Mouse (Mus musculus) heart, embryonic 12.5 days (tissue): ENCODE data around the gene Tmem131l. TPM values are rescaled to one million over a fixed set of nuclear protein-coding genes. Genes with fewer than 3 reads are reported as not detected.
A peak's percentile ranks its signal among the peaks of the same experiment; 100 is the strongest.
"Not testable (repeated sequence)": the region's sequence is repeated elsewhere in the genome, so short reads cannot be mapped to it uniquely, and the experiment has no call there.

Experiments
- ATAC-seq: fragments of 200-750 bp; cut with Nextera tagmentation; 2 replicates; pipeline ENCODE4 v1.8.0; 2017; ENCODE audit warnings: moderate TSS enrichment, moderate library complexity; ENCODE audit not compliant: insufficient number of reproducible peaks, low FRiP score
- H3K27ac ChIP-seq: fragments of 300-500 bp; sonication (generic); 2 replicates; pipeline ENCODE4 v1.5.1; 2016; ENCODE audit warnings: mild to moderate bottlenecking, moderate library complexity; ENCODE audit not compliant: poor library complexity, severe bottlenecking
- H3K27me3 ChIP-seq: fragments of 300-500 bp; sonication (generic); replicated peaks from 2 replicates; pipeline ENCODE4 v1.6.1; 2016; ENCODE audit warnings: mild to moderate bottlenecking, moderate library complexity
- H3K36me3 ChIP-seq: fragments of 300-500 bp; sonication (generic); 2 replicates; pipeline ENCODE4 v1.6.1; 2016; ENCODE audit warnings: mild to moderate bottlenecking, moderate library complexity
- H3K4me1 ChIP-seq: fragments of 300-500 bp; sonication (generic); replicated peaks from 2 replicates; pipeline ENCODE4 v1.6.1; 2016; ENCODE audit warnings: mild to moderate bottlenecking
- H3K4me2 ChIP-seq: fragments of 300-500 bp; sonication (generic); 2 replicates; pipeline ENCODE4 v1.6.1; 2016; ENCODE audit warnings: mild to moderate bottlenecking, moderate library complexity
- H3K4me3 ChIP-seq: fragments of 300-500 bp; sonication (generic); 2 replicates; pipeline ENCODE4 v1.5.1; 2016; ENCODE audit warnings: mild to moderate bottlenecking
- H3K9ac ChIP-seq: fragments of 300-500 bp; sonication (generic); 2 replicates; pipeline ENCODE4 v1.6.1; 2016; ENCODE audit warnings: mild to moderate bottlenecking, moderate library complexity
- H3K9me3 ChIP-seq: fragments of 300-500 bp; sonication (generic); replicated peaks from 2 replicates; pipeline ENCODE4 v1.6.1; 2016; ENCODE audit warnings: mild to moderate bottlenecking, moderate library complexity
- WGBS: fragments of 180-500 bp; shearing (Covaris S2); methylation state at CpG from one replicate; pipeline ENCODE4 v1.1.7; 2016; 5-methylcytosine and 5-hydroxymethylcytosine counted together
- polyA plus RNA-seq: library from polyadenylated mRNA; unstranded; fragments of >200 nt; fragmentation: Nextera tagmentation; extraction: Ambion mirVana; gene quantifications from 2 replicates; pipeline ENCODE4 v1.2.1, GENCODE M21; 2016

Gene Tmem131l
- polyA plus RNA-seq, 1 experiment from 2014 or later: 26.9 TPM

GRCm38 (mm10) chr3:83904176-83904958, 135.6 kb downstream of the Tmem131l start:
- Histone ChIP-seq H3K27me3 (no peaks in the 10 kb centered on the region), H3K9me3 (no peaks in the 10 kb centered on the region), H3K9ac (no peak overlapping the region), H3K4me2 (no peak overlapping the region), H3K4me1 (peaks cover 26% of the 10 kb centered on the region), H3K36me3 (peaks cover 54% of the 10 kb centered on the region), H3K27ac (peak overlapping the region; percentile 49; the same call in 1 of the 2 replicates), H3K4me3 (no peak overlapping the region)
- 47% methylated on average over 14 of the region's 14 CpGs for WGBS
- peak; percentile 73 for ATAC-seq

- 89% methylated on average over 5 of the region's 5 CpGs for whole genome bisulfite sequencing
These were observed 137.0 kb downstream of the Tmem131l start for GRCm38 (mm10) chr3:83902943-83903342.

GRCm38 (mm10) chr3:83902459-83902858, 137.5 kb downstream of the Tmem131l start:
- ATAC-seq: no peak

More at GRCm38 (mm10) chr3:83902943-83903342, 137.0 kb downstream of the Tmem131l start:
- Histone ChIP-seq H3K36me3 (peaks cover 67% of the 10 kb centered on the region), H3K4me2 (no peak overlapping the region), H3K27ac (no peak overlapping the region), H3K4me1 (peaks cover 22% of the 10 kb centered on the region), H3K9ac (no peak overlapping the region), H3K27me3 (no peaks in the 10 kb centered on the region), H3K9me3 (no peaks in the 10 kb centered on the region), H3K4me3 (no peak overlapping the region)
- no peak for ATAC-seq

GRCm38 (mm10) chr3:83900756-83901373, 139.1 kb downstream of the Tmem131l start:
- H3K9me3 ChIP-seq: no peaks in the 10 kb centered on the region
- peaks cover 60% of the 10 kb centered on the region for H3K36me3 ChIP-seq
- H3K4me3 ChIP-seq: no peak overlapping the region
- no peak overlapping the region for H3K4me2 ChIP-seq
- no peak overlapping the region for H3K27ac ChIP-seq
- WGBS: 68% methylated on average over 12 of the region's 12 CpGs
- no peaks in the 10 kb centered on the region for H3K27me3 ChIP-seq
- peaks cover 22% of the 10 kb centered on the region for H3K4me1 ChIP-seq
- no peak overlapping the region for H3K9ac ChIP-seq
- ATAC-seq: no peak

More at GRCm38 (mm10) chr3:83902459-83902858, 137.5 kb downstream of the Tmem131l start:
- Histone ChIP-seq H3K27me3 (no peaks in the 10 kb centered on the region), H3K4me1 (peaks cover 22% of the 10 kb centered on the region), H3K9ac (no peak overlapping the region), H3K4me3 (no peak overlapping the region), H3K9me3 (no peaks in the 10 kb centered on the region), H3K36me3 (peaks cover 67% of the 10 kb centered on the region), H3K27ac (no peak overlapping the region), H3K4me2 (no peak overlapping the region)
- 86% methylated on average over 8 of the region's 8 CpGs for WGBS

GRCm38 (mm10) chr3:83899556-83899955, 140.4 kb downstream of the Tmem131l start:
- Histone ChIP-seq H3K4me2 (no peak overlapping the region), H3K36me3 (peaks cover 48% of the 10 kb centered on the region)

GRCm38 (mm10) chr3:83898246-83898645, 141.7 kb downstream of the Tmem131l start:
- no peak overlapping the region for H3K4me3 ChIP-seq
- no peaks in the 10 kb centered on the region for H3K27me3 ChIP-seq
- no peaks in the 10 kb centered on the region for H3K9me3 ChIP-seq
- ATAC-seq: no peak
- H3K4me1 ChIP-seq: peaks cover 8% of the 10 kb centered on the region
- WGBS: 93% methylated on average over 9 of the region's 9 CpGs
- H3K4me2 ChIP-seq: no peak overlapping the region
- no peak overlapping the region for H3K9ac ChIP-seq
- no peak overlapping the region for H3K27ac ChIP-seq
- H3K36me3 ChIP-seq: peaks cover 42% of the 10 kb centered on the region

More at GRCm38 (mm10) chr3:83899556-83899955, 140.4 kb downstream of the Tmem131l start:
- H3K4me3 ChIP-seq: no peak overlapping the region
- peaks cover 13% of the 10 kb centered on the region for H3K4me1 ChIP-seq
- WGBS: 52% methylated on average over 8 of the region's 8 CpGs
- H3K9me3 ChIP-seq: no peaks in the 10 kb centered on the region
- no peak overlapping the region for H3K9ac ChIP-seq
- H3K27ac ChIP-seq: no peak overlapping the region
- H3K27me3 ChIP-seq: no peaks in the 10 kb centered on the region
- no peak for ATAC-seq

GRCm38 (mm10) chr3:83895811-83896210, 144.2 kb downstream of the Tmem131l start:
- WGBS: 33% methylated on average over 3 of the region's 3 CpGs
- peaks cover 23% of the 10 kb centered on the region for H3K36me3 ChIP-seq
- H3K4me3 ChIP-seq: no peak overlapping the region
- ATAC-seq: no peak
- peaks cover 8% of the 10 kb centered on the region for H3K4me1 ChIP-seq
- no peaks in the 10 kb centered on the region for H3K27me3 ChIP-seq
- no peak overlapping the region for H3K27ac ChIP-seq
- no peak overlapping the region for H3K4me2 ChIP-seq
- H3K9me3 ChIP-seq: peaks cover 4% of the 10 kb centered on the region; the same call in 1 of the 2 replicates
- H3K9ac ChIP-seq: no peak overlapping the region

- Histone ChIP-seq H3K4me2 (no peak overlapping the region), H3K36me3 (peaks cover 17% of the 10 kb centered on the region), H3K9ac (no peak overlapping the region), H3K4me1 (peaks cover 4% of the 10 kb centered on the region; the same call in 1 of the 2 replicates), H3K4me3 (no peak overlapping the region), H3K9me3 (peaks cover 4% of the 10 kb centered on the region; the same call in 1 of the 2 replicates), H3K27me3 (no peaks in the 10 kb centered on the region), H3K27ac (no peak overlapping the region)
- no peak for ATAC-seq
- WGBS: 79% methylated on average over 5 of the region's 5 CpGs
These were observed 144.9 kb downstream of the Tmem131l start for GRCm38 (mm10) chr3:83895111-83895510.

GRCm38 (mm10) chr3:83885163-83885562, 154.8 kb downstream of the Tmem131l start:
- Histone ChIP-seq H3K36me3 (no peaks in the 10 kb centered on the region), H3K9me3 (no peaks in the 10 kb centered on the region), H3K4me1 (no peaks in the 10 kb centered on the region), H3K4me3 (no peak overlapping the region), H3K4me2 (no peak overlapping the region), H3K27me3 (no peaks in the 10 kb centered on the region), H3K9ac (no peak overlapping the region), H3K27ac (no peak overlapping the region)
- ATAC-seq: no peak
- WGBS: 64% methylated on average over 2 of the region's 2 CpGs

GRCm38 (mm10) chr3:83879261-83880050, 160.5 kb downstream of the Tmem131l start:
- H3K9ac ChIP-seq, H3K9me3 ChIP-seq, H3K4me3 ChIP-seq, H3K27me3 ChIP-seq, H3K36me3 ChIP-seq, H3K4me1 ChIP-seq, ATAC-seq, H3K27ac ChIP-seq, H3K4me2 ChIP-seq: not testable (repeated sequence)
- 85% methylated on average over 5 of the region's 5 CpGs for WGBS

GRCm38 (mm10) chr3:83878801-83879200, 161.2 kb downstream of the Tmem131l start:
- H3K9me3 ChIP-seq: no peaks in the 10 kb centered on the region
- no peaks in the 10 kb centered on the region for H3K27me3 ChIP-seq
- H3K4me1 ChIP-seq: no peaks in the 10 kb centered on the region
- no peak overlapping the region for H3K27ac ChIP-seq
- WGBS: 84% methylated on average over 4 of the region's 4 CpGs
- H3K4me3 ChIP-seq: no peak overlapping the region
- H3K9ac ChIP-seq: no peak overlapping the region
- no peak overlapping the region for H3K4me2 ChIP-seq
- H3K36me3 ChIP-seq: no peaks in the 10 kb centered on the region
- ATAC-seq: no peak
